Mouse (Mus musculus) MN1 (cell line): Measurements from ENCODE around the gene Dpysl4.

Source experiments
- DNase-seq: peaks from one replicate; pipeline ENCODE4 v3.0.0-alpha.2; 2016; ENCODE audit warnings: low spot score

The Dpysl4 gene

GRCm38 (mm10) chr7:139100531-139101095 lies 14.8 kb downstream of the Dpysl4 start:
- no peak for DNase-seq

GRCm38 (mm10) chr7:139101286-139101804 lies 15.5 kb downstream of the Dpysl4 start:
- no peak for DNase-seq

GRCm38 (mm10) chr7:139101826-139102225 lies 16.0 kb downstream of the Dpysl4 start:
- no peak for DNase-seq

- DNase-seq, result no peak
Observed at GRCm38 (mm10) chr7:139103960-139104381, 18.2 kb downstream of the Dpysl4 start.

- DNase-seq, result no peak
Observed at GRCm38 (mm10) chr7:139105076-139105475, 19.3 kb downstream of the Dpysl4 start.

- no peak for DNase-seq
Observed at GRCm38 (mm10) chr7:139105705-139106104, 19.9 kb downstream of the Dpysl4 start.

GRCm38 (mm10) chr7:139107908-139108650 lies 22.3 kb downstream of the Dpysl4 start:
- DNase-seq, result no peak

GRCm38 (mm10) chr7:139119152-139119774 lies 33.5 kb downstream of the Dpysl4 start:
- peak; percentile 83 for DNase-seq

- no peak for DNase-seq
Observed at GRCm38 (mm10) chr7:139119775-139120153, 34.0 kb downstream of the Dpysl4 start.

- DNase-seq, result no peak
Observed at GRCm38 (mm10) chr7:139125881-139126280, 40.1 kb downstream of the Dpysl4 start.

GRCm38 (mm10) chr7:139126549-139126948 lies 40.7 kb downstream of the Dpysl4 start:
- no peak for DNase-seq

GRCm38 (mm10) chr7:139128994-139129393 lies 43.2 kb downstream of the Dpysl4 start:
- no peak for DNase-seq

GRCm38 (mm10) chr7:139130361-139130760 lies 44.6 kb downstream of the Dpysl4 start:
- DNase-seq, result peak; percentile 72

GRCm38 (mm10) chr7:139131538-139131937 lies 45.7 kb downstream of the Dpysl4 start:
- no peak for DNase-seq

GRCm38 (mm10) chr7:139133446-139133845 lies 47.6 kb downstream of the Dpysl4 start:
- DNase-seq, result peak; percentile 73

GRCm38 (mm10) chr7:139135236-139135635 lies 49.4 kb downstream of the Dpysl4 start:
- DNase-seq, result no peak

GRCm38 (mm10) chr7:139136906-139137491 lies 51.2 kb downstream of the Dpysl4 start:
- DNase-seq, result peak; percentile 34

GRCm38 (mm10) chr7:139139921-139140461 lies 54.2 kb downstream of the Dpysl4 start:
- no peak for DNase-seq

GRCm38 (mm10) chr7:139143785-139144184 lies 58.0 kb downstream of the Dpysl4 start:
- DNase-seq, result no peak

GRCm38 (mm10) chr7:139145891-139146290 lies 60.1 kb downstream of the Dpysl4 start:
- DNase-seq, result peak; percentile 56

GRCm38 (mm10) chr7:139147360-139147759 lies 61.6 kb downstream of the Dpysl4 start:
- DNase-seq, result no peak

- no peak for DNase-seq
Observed at GRCm38 (mm10) chr7:139149373-139149772, 63.6 kb downstream of the Dpysl4 start.
